Mouse (Mus musculus) midbrain, postnatal 0 days (tissue): ENCODE measurements around the gene Rpl5. TPM values are rescaled to one million over a fixed set of nuclear protein-coding genes. Genes with fewer than 3 reads are reported as not detected.

Experiments used
- ATAC-seq: fragments of 200-750 bp; cut with Nextera tagmentation; 2 replicates; pipeline ENCODE4 v1.8.0; 2017; ENCODE audit warnings: moderate number of reproducible peaks, mild to moderate bottlenecking, moderate TSS enrichment, moderate library complexity; ENCODE audit not compliant: low FRiP score
- DNase-seq: peaks from one replicate; pipeline ENCODE4 v3.0.0-alpha.2; 2015; ENCODE audit warnings: low spot score
- H3K27ac ChIP-seq: fragments of 300-500 bp; sonication (generic); 2 replicates; pipeline ENCODE4 v1.5.1; 2014; ENCODE audit warnings: low read depth, mild to moderate bottlenecking, low read length, mixed read lengths
- H3K27me3 ChIP-seq: fragments of 300-500 bp; sonication (generic); 2 replicates; pipeline ENCODE4 v1.6.1; 2014; ENCODE audit warnings: low read length, control low read depth, mixed read lengths; ENCODE audit not compliant: insufficient read depth
- H3K36me3 ChIP-seq: fragments of 300-500 bp; sonication (generic); 2 replicates; pipeline ENCODE4 v1.6.1; 2014; ENCODE audit warnings: low read length, control low read depth, mixed read lengths; ENCODE audit not compliant: insufficient read depth
- H3K4me1 ChIP-seq: fragments of 300-500 bp; sonication (generic); 2 replicates; pipeline ENCODE4 v1.6.1; 2014; ENCODE audit warnings: mild to moderate bottlenecking, control low read depth, antibody characterized with exemption, low read length, mixed read lengths; ENCODE audit not compliant: insufficient read depth
- H3K4me2 ChIP-seq: fragments of 300-500 bp; sonication (generic); 2 replicates; pipeline ENCODE4 v1.6.1; 2014; ENCODE audit warnings: low read depth, mild to moderate bottlenecking, low read length, mixed read lengths; ENCODE audit not compliant: poor library complexity, severe bottlenecking
- H3K4me3 ChIP-seq: fragments of 300-500 bp; sonication (generic); 2 replicates; pipeline ENCODE4 v1.5.1; 2014; ENCODE audit warnings: low read depth, mild to moderate bottlenecking, low read length, moderate library complexity
- H3K9ac ChIP-seq: fragments of 300-500 bp; sonication (generic); replicated peaks from 2 replicates; pipeline ENCODE4 v1.6.1; 2014; ENCODE audit warnings: mild to moderate bottlenecking, low read length, moderate library complexity, mixed read lengths; ENCODE audit not compliant: poor library complexity, severe bottlenecking
- H3K9me3 ChIP-seq: fragments of 300-500 bp; sonication (generic); 2 replicates; pipeline ENCODE4 v1.6.1; 2016; ENCODE audit warnings: low read length, control low read depth
- CTCF ChIP-seq: IDR thresholded peaks from 2 replicates; pipeline ENCODE4 v1.5.1; 2016; ENCODE audit warnings: antibody characterized with exemption, mild to moderate bottlenecking
- WGBS: fragments of 180-500 bp; shearing (Covaris S2); extraction: QIAGEN DNeasy Blood & Tissue Kit; methylation state at CpG from one replicate; pipeline ENCODE4 v1.1.7; 2014; 5-methylcytosine and 5-hydroxymethylcytosine counted together
- polyA plus RNA-seq: library from polyadenylated mRNA; unstranded; fragments of >200 nt; fragmentation: Nextera tagmentation; extraction: Ambion mirVana; gene quantifications from 2 replicates; pipeline ENCODE4 v1.2.1, GENCODE M21; 2015
- total RNA-seq: library from RNA; depleted of rRNA; stranded (reverse); fragments of >200 nt; gene quantifications from 2 replicates; pipeline ENCODE4 v1.2.3, GENCODE M21; 2014

Gene Rpl5
- total and polyA plus RNA-seq, 2 experiments from 2014 or later: 63.1 to 128 TPM

DNA sequence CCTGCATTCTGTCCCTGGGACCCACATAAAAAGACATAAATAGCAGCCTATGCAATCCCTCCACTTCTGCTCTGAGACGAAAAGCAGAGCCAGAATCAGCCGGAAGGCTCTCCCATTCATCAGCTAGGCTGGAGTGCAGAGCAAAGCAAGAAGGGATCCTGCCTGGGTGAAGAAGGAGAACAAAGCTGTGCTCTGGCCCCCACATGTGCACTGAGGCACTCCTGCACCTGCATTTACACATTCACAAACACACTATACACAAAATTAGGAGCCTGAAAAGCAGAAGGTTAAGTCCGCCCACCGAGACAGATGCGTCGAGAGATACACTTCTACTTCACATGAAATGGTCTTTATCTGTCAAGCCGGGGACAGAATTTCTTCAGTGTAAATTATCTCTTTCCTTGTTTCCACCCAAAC, 26.4 kb upstream of the Rpl5 start:
- DNase-seq (no peak), ATAC-seq (no peak)
- Histone ChIP-seq H3K4me1 (no peaks in the 10 kb centered on the region), H3K27ac (no peak overlapping the region), H3K9ac (no peak overlapping the region), H3K9me3 (no peaks in the 10 kb centered on the region), H3K36me3 (no peaks in the 10 kb centered on the region), H3K27me3 (no peaks in the 10 kb centered on the region), H3K4me3 (no peak overlapping the region), H3K4me2 (no peak overlapping the region)
- WGBS: 67% methylated on average over 7 of the region's 7 CpGs
- no peak for TF ChIP-seq CTCF

DNA sequence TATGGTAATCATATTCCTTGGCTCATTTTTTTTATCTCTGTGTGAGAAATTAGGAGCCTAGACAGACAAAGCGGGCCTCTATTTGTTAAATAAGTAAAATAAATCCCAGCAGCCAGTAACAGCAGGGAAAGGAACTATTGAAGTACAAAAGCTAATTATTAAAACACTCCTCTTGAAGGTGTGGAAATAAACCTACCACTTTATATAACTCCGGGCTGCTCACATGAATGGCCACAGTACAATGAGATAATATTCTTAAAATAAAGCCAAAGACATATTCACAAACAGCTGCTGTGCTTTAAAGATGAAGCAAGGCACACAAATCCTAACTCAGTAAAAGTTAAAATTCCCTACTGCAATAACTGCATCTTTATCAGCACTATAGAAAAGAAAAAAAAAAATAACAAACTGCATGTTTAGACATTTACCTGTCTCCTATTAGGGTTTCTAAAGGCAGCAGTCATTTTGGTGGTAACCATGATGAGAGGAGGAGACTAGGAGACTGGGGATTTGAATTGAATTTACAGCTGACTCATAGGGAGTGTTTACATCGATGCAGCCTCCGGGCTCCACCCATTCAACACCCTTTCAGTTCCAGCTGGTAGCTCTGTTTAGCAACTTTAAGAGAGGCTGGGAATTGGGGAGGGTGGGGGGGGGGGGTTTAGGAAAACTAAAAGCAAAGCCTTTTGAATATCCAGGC, 25.6 kb upstream of the Rpl5 start, which contains the start of gene Evi5:
Evi5 (minus strand) TSS at position 547 of the 700 bp plus-strand sequence.
- Histone ChIP-seq H3K4me2 (no peak within 1 kb of the TSS), H3K27me3 (no peaks in the 10 kb centered on the region), H3K9me3 (no peaks in the 10 kb centered on the region), H3K4me3 (no peak within 1 kb of the TSS), H3K4me1 (no peaks in the 10 kb centered on the region), H3K9ac (no peak within 1 kb of the TSS), H3K27ac (no peak within 1 kb of the TSS), H3K36me3 (no peaks in the 10 kb centered on the region)
- ATAC-seq: no peak
- TF ChIP-seq CTCF: no peak
- 52% methylated on average over 4 of the region's 4 CpGs for WGBS
- DNase-seq: no peak

- H3K27ac ChIP-seq: no peak overlapping the region
- H3K9me3 ChIP-seq: no peaks in the 10 kb centered on the region
- no peak for ATAC-seq
- no peak overlapping the region for H3K9ac ChIP-seq
- H3K4me1 ChIP-seq: no peaks in the 10 kb centered on the region
- no peak for DNase-seq
- no peak for TF ChIP-seq CTCF
- no peaks in the 10 kb centered on the region for H3K36me3 ChIP-seq
- no peaks in the 10 kb centered on the region for H3K27me3 ChIP-seq
- H3K4me3 ChIP-seq: no peak overlapping the region
- H3K4me2 ChIP-seq: no peak overlapping the region
These were observed 25.1 kb upstream of the Rpl5 start for GRCm38 (mm10) chr5:107875261-107875611.

GRCm38 (mm10) chr5:107877053-107877452, 23.2 kb upstream of the Rpl5 start:
- H3K9ac ChIP-seq: no peak overlapping the region
- H3K36me3 ChIP-seq: no peaks in the 10 kb centered on the region
- H3K27me3 ChIP-seq: no peaks in the 10 kb centered on the region
- no peak overlapping the region for H3K4me3 ChIP-seq
- no peak for TF ChIP-seq CTCF
- no peaks in the 10 kb centered on the region for H3K4me1 ChIP-seq
- H3K27ac ChIP-seq: no peak overlapping the region
- DNase-seq (no peak), ATAC-seq (no peak)
- no peaks in the 10 kb centered on the region for H3K9me3 ChIP-seq
- 81% methylated on average over 1 of the region's 1 CpGs for WGBS
- H3K4me2 ChIP-seq: no peak overlapping the region

DNA sequence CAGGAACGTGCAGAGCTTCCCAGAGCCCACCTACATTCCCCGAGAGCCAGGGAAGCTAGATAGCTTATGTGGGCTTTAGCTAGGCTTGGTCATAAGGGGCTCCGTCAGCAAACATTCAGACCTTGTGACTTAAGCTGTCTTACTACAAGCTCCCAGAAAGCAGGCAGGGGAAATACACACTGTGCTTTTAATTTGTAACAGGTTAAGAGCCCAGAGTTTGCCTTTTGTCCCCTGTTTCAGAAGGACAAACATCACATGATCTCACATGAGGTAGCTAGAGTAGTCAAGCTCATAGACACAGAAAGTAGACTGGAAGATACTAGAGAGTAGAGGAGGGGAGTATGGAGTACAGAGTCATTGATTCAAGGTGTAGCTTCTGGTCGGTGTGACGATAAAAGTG, 19.6 kb upstream of the Rpl5 start:
- Histone ChIP-seq H3K4me2 (no peak overlapping the region), H3K9ac (no peak overlapping the region), H3K27ac (no peak overlapping the region), H3K27me3 (no peaks in the 10 kb centered on the region), H3K9me3 (no peaks in the 10 kb centered on the region), H3K36me3 (no peaks in the 10 kb centered on the region), H3K4me3 (no peak overlapping the region), H3K4me1 (no peaks in the 10 kb centered on the region)
- TF ChIP-seq CTCF: no peak
- DNase-seq (no peak), ATAC-seq (no peak)
- WGBS: 84% methylated on average over 5 of the region's 5 CpGs

DNA sequence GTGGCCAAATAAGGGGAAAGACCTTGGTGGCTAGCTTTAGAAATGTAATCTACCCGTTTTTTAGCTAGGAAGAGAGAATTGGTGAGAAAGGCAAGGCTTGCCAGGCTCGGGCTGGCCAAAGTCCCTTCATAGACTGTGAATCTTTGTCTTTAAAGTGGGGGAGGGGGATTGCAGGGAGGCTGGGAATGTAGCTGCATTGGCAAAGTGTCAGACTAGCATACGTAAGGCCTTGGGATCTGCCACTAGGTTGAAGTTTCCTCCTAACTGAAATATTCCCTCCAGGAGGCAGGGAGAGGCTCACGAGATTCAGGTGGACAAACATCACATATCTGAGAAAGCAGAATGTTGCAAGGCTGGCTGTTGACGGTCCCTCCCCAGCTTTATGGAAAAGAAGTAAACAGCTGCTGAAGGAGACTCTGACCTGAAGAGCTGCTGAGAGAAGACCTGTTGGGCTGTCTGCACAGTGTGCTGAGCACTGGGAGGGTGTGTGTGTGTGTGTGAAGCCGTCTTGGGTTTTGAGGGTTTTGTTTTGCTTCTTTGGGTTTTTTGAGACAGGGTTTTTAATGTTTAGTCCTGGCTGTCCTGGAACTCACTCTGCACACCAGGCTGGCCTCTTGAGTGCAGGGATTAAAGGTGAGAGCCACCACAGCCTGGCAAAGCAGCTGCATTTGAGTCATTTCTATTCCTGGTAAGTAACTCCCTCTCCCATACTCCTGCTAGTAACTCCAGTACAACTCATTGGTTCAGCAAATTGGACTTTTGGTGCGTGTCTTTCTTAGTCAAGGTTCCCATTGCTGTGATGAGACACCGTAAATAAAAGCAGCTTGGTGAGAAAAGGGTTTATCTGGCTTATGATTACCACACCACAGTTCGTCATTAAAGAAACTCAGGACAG, 10.1 kb upstream of the Rpl5 start:
- WGBS: 60% methylated on average over 9 of the region's 9 CpGs
- DNase-seq: peak; percentile 55
- H3K9me3 ChIP-seq: no peaks in the 10 kb centered on the region
- H3K9ac ChIP-seq: no peak overlapping the region
- no peak for TF ChIP-seq CTCF
- no peaks in the 10 kb centered on the region for H3K27me3 ChIP-seq
- no peak for ATAC-seq
- no peak overlapping the region for H3K4me3 ChIP-seq
- no peak overlapping the region for H3K27ac ChIP-seq
- no peaks in the 10 kb centered on the region for H3K36me3 ChIP-seq
- no peaks in the 10 kb centered on the region for H3K4me1 ChIP-seq
- H3K4me2 ChIP-seq: no peak overlapping the region
